Comparison of ENCODE assay signal across 13 mouse cellular contexts in the genomic region with DNA sequence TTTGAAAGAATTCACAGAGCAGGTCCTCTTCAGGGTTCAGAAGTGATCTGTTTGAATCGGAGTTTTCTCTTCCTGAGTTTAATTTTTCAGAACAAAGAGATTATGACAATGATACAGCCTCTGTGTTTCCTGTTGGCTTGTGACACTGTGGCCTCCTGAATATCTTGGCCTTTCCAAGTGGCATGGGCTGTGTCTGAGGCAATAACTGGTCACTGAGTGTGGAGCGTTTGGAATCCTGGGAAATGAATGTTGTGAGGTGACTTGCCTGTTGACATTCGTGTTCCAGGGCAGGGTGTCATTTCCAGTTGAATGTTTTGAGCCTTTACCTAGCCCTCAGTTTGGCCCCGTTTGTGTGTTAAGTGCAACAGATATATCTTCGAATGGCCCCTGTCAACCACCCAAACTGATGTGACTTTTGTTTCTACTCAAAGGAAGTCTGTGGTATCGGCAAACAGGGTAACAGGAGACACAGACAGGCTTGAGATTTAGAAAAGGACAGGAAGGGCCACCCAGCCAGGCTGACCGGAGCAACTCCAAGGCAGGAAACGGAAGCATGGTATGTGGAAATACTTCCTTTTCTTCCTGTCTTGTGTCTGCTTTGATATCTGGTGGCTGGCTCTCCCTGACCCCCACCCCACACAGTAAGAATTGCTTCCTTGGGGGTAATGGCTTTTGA. TPM values are rescaled to one million over a fixed set of nuclear protein-coding genes. Genes with fewer than 3 reads are reported as not detected.
DNase-seq lines count a peak whose midpoint lies in the region; ATAC-seq and TF ChIP-seq lines count a peak whose summit lies in the region.
"Had no signal": no experiment of that assay in that cellular context is flagged by ENCODE, and none has a peak within 500 bp of the region (broad histone marks: within the 10 kb centered on the region; RNA-seq: fewer than 3 reads in every experiment).

No protein-coding gene starts in this region.

- no peaks in the 10 kb centered on the region for H3K27me3 ChIP-seq in lung, embryonic 16.5 days (ENCODE audit: control insufficient read depth, insufficient read depth, low read depth, low read length)
- no peaks in the 10 kb centered on the region for H3K27me3 ChIP-seq in forebrain, embryonic 11.5 days (ENCODE audit: control insufficient read depth, insufficient read depth, low read length)
- H3K27me3 ChIP-seq: midbrain, embryonic 12.5 days had no signal

- no peaks in the 10 kb centered on the region for H3K9me3 ChIP-seq in lung, embryonic 16.5 days (ENCODE audit: control insufficient read depth, low read length)
- H3K9me3 ChIP-seq in forebrain, embryonic 11.5 days (ENCODE audit: control insufficient read depth, low read length), result no peaks in the 10 kb centered on the region
- H3K9me3 ChIP-seq: embryonic facial prominence, embryonic 10.5 days; midbrain, embryonic 12.5 days had no signal

- 45% methylated on average over 8 of the region's 8 CpGs for WGBS in lung, embryonic 16.5 days
- 84% methylated on average over 8 of the region's 8 CpGs for WGBS in forebrain, embryonic 11.5 days

- peak; percentile 54 for ATAC-seq in granulocyte monocyte progenitor cell, adult 5-6 weeks (replicated peaks; ENCODE audit: poor library complexity, severe bottlenecking)
- ATAC-seq in lung, embryonic 16.5 days (ENCODE audit: low read depth), result no peak; the same call in 1 of the 2 replicates
- no peak for ATAC-seq in forebrain, embryonic 11.5 days (replicated peaks; ENCODE audit: low FRiP score)
- ATAC-seq: forebrain, postnatal 0 days had no signal

- 0 out of 2 replicates have a peak overlapping the region, but pooled peaks have one; percentile 1 for H3K27ac ChIP-seq in layer of hippocampus, adult 2 months
- H3K27ac ChIP-seq in lung, embryonic 16.5 days (ENCODE audit: low read length), result peak overlapping the region; percentile 62
- no peak overlapping the region for H3K27ac ChIP-seq in forebrain, embryonic 11.5 days (ENCODE audit: low read depth, low read length)
- H3K27ac ChIP-seq: embryonic facial prominence, embryonic 10.5 days; hindbrain, embryonic 14.5 days; left cerebral cortex, adult 2 months; midbrain, embryonic 12.5 days had no signal

- H3K9ac ChIP-seq in lung, embryonic 16.5 days (ENCODE audit: low read length), result no peak overlapping the region
- H3K9ac ChIP-seq in forebrain, embryonic 11.5 days (ENCODE audit: low read length), result no peak overlapping the region
- H3K9ac ChIP-seq: forebrain, postnatal 0 days; hindbrain, embryonic 14.5 days; midbrain, embryonic 12.5 days had no signal

- no peaks in the 10 kb centered on the region for H3K36me3 ChIP-seq in lung, embryonic 16.5 days (ENCODE audit: control insufficient read depth, insufficient read depth, low read length)
- no peaks in the 10 kb centered on the region for H3K36me3 ChIP-seq in forebrain, embryonic 11.5 days (ENCODE audit: control insufficient read depth, insufficient read depth, low read length)
- H3K36me3 ChIP-seq: embryonic facial prominence, embryonic 10.5 days; midbrain, embryonic 12.5 days had no signal

- no peak overlapping the region for H3K4me3 ChIP-seq in layer of hippocampus, adult 2 months
- no peak overlapping the region for H3K4me3 ChIP-seq in lung, embryonic 16.5 days (ENCODE audit: low read length)
- no peak overlapping the region for H3K4me3 ChIP-seq in forebrain, embryonic 11.5 days (ENCODE audit: low read depth, low read length)
- H3K4me3 ChIP-seq: embryonic facial prominence, embryonic 10.5 days; left cerebral cortex, adult 2 months; midbrain, embryonic 12.5 days had no signal

- no peak overlapping the region for H3K4me2 ChIP-seq in lung, embryonic 16.5 days (ENCODE audit: low read depth, low read length)
- no peak overlapping the region for H3K4me2 ChIP-seq in forebrain, embryonic 11.5 days (ENCODE audit: low read depth, low read length, severe bottlenecking)
- H3K4me2 ChIP-seq: hindbrain, embryonic 14.5 days; midbrain, embryonic 12.5 days had no signal

- DNase-seq in layer of hippocampus, adult 2 months (ENCODE audit: low spot score in 2 of 2), result no peak
- DNase-seq in layer of hippocampus, postnatal 10 days (ENCODE audit: low spot score in 2 of 2), result no peak
- peak; percentile 18 for DNase-seq in T-cell, adult 2 months (ENCODE audit: low spot score)
- no peak for DNase-seq in ovary, postnatal 10 days (ENCODE audit: low spot score)
- DNase-seq in spleen, postnatal 14 days (ENCODE audit: low spot score in 2 of 2), result no peak
- no peak for DNase-seq in forebrain, embryonic 11.5 days (ENCODE audit: low spot score)
- DNase-seq: forebrain, postnatal 0 days had no signal

- no peak for TF ChIP-seq CTCF in layer of hippocampus, adult 2 months (conservative IDR thresholded peaks at IDR 0.05)

- peaks cover 11% of the 10 kb centered on the region for H3K4me1 ChIP-seq in lung, embryonic 16.5 days (replicated peaks; ENCODE audit: control insufficient read depth, insufficient read depth, low read length)
- no peaks in the 10 kb centered on the region for H3K4me1 ChIP-seq in forebrain, embryonic 11.5 days (replicated peaks; ENCODE audit: control insufficient read depth, insufficient read depth, low read length)

RNA-seq across cellular contexts. Expression of gene Mef2a, which starts 52.3 kb away (rescaled TPM):
- 100 to 1,000 TPM; 151 to 157 TPM for total RNA-seq in layer of hippocampus, adult 2 months (2021)
- total RNA-seq in layer of hippocampus, postnatal 10 days (2021), result 100 to 1,000 TPM; 126 to 138 TPM
- total RNA-seq in granulocyte monocyte progenitor cell, adult 5-6 weeks (2014; fragmentation: Nextera tagmentation), result 28.6 and 31.9 TPM in 2 replicates
- 20.5 and 21.2 TPM in 2 replicates for total RNA-seq in granulocyte monocyte progenitor cell, adult 5-6 weeks (2017)
- 61.6 and 65.2 TPM in 2 replicates for polyA plus RNA-seq in lung, embryonic 16.5 days (2015; fragmentation: Nextera tagmentation; extraction: Ambion mirVana)
- polyA plus RNA-seq in forebrain, embryonic 11.5 days (2014; fragmentation: Nextera tagmentation; extraction: Ambion mirVana), result 23.6 and 25.9 TPM in 2 replicates
